Mouse (Mus musculus): Measurements from ENCODE around the gene Ube2l6. TPM values are rescaled to one million over a fixed set of nuclear protein-coding genes. Genes with fewer than 3 reads are reported as not detected.

The Ube2l6 gene
- polyA plus RNA-seq (2016; fragmentation: Nextera tagmentation; extraction: Ambion mirVana), result 37.2 and 41.6 TPM in 2 replicates

DNA sequence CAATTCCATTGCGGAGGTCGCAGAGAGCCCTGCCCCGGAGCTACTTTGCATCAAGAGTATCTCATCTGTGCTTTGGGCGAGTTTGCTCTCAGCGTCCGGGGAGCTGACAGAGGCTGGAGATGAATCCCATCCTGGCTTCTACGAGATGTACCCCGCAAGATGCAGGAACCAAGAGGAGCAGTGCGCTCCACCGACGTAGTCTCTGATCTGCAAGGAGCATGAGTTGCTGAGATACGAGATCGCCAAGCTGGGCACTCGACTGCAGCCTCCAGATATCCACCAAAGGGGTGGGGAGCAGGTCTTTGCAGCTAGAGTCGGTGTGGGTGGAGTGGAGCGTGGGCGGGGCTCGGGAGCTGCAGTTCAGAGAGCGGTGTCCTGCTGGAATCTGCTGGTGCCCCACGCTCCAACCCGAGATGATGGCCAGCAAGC is at the start of gene Ube2l6:
Ube2l6 (plus strand) TSS at position 336 of the 429 bp plus-strand sequence.
- Histone ChIP-seq H3K9me3 (peaks cover 18% of the 10 kb centered on the region), H3K4me3 (peak within 1 kb of the TSS; percentile 74), H3K36me3 (no peaks in the 10 kb centered on the region), H3K27me3 (ENCODE audit: insufficient read depth, poor library complexity, severe bottlenecking) (no peaks in the 10 kb centered on the region), H3K4me1 (replicated peaks) (peaks cover 16% of the 10 kb centered on the region), H3K27ac (peak within 1 kb of the TSS; percentile 86)
- DNase-seq (ENCODE audit: low spot score), result peak; percentile 77
- WGBS, result under 1% methylated on average over 21 of the region's 21 CpGs

DNA sequence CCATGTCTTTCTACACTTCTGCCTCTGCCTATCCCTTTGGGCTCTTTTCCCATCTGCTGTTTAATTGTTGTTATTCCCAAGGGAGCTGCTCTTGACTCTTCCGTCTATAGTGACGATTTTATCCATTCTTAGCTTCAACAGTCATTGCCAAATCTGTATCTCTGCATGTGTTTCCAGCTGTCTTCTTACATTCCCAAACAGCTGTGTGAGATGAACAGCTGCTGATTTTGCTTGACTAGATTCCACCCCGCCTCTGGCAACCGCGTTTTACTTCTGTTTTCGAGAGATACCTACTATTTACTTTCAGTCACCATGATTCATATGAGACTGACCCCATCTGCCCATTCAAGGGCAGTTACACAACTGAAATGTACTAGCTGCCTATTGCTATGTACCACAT is 48.5 kb upstream of the Ube2l6 start:
- Histone ChIP-seq H3K4me1 (replicated peaks) (0 out of 2 replicates have a peak, but pooled peaks cover 3% of the 10 kb centered on the region), H3K36me3 (no peaks in the 10 kb centered on the region), H3K9me3 (no peaks in the 10 kb centered on the region), H3K27me3 (ENCODE audit: insufficient read depth, poor library complexity, severe bottlenecking) (0 out of 2 replicates have a peak, but pooled peaks cover 8% of the 10 kb centered on the region), H3K4me3 (no peak overlapping the region), H3K27ac (no peak overlapping the region)
- no peak for DNase-seq (ENCODE audit: low spot score)
- 80% methylated on average over 6 of the region's 6 CpGs for WGBS

DNA sequence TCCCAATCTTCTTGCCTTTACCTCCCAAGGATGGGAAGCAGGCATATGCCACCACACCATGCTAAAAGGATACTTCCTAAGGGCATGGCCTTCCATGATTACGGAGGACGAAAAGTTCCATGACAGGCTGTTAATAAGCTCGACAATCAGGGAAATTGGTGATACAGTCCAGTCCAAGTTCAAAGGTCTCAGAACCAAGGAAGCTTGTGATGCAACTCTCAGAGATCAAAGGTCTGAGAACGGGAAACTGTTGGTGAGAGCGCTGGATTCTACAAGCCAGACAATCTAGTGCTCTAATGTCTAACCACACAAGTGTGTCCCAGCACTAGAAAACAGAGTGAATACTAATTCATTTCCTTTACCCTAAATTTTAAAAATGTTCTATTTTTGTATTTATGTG is 42.4 kb upstream of the Ube2l6 start:
- no peaks in the 10 kb centered on the region for H3K36me3 ChIP-seq
- H3K9me3 ChIP-seq, result no peaks in the 10 kb centered on the region
- peaks cover 14% of the 10 kb centered on the region; the same call in 1 of the 2 replicates for H3K4me1 ChIP-seq (replicated peaks)
- H3K27ac ChIP-seq, result no peak overlapping the region
- 83% methylated on average over 5 of the region's 5 CpGs for WGBS
- DNase-seq (ENCODE audit: low spot score), result no peak
- no peak overlapping the region for H3K4me3 ChIP-seq
- H3K27me3 ChIP-seq (ENCODE audit: insufficient read depth, poor library complexity, severe bottlenecking), result no peaks in the 10 kb centered on the region

DNA sequence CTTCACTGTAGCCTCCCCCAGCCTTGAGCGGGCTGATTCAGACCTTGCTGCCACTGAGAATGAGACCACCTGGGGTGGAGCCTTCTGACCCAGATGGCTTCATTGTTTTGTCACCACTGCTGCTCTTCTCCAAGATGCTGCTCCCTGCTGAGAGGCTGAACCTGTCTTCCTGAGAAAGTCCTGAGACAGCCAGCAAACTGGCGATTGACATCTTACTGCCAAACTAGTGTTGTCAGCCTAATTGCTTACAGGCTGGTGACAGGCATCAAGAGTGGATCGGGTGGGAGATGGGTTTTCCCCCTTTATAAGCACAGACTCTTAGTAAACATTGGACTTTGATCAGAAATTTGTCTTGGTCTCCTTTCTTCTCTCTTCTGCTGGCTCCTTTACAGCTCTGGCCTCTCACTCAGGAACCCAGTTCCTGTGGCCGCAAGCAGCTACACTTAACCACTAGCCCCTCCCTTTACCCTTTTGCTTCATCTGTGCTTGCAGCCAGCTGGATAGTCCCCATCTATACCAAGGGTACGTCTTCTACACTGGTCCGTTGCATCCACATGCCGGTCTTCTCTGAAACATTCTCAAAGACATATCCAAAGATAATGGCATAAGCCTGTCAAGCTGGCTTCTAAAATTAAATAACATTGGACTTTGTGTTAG is 41.5 kb upstream of the Ube2l6 start:
- WGBS, result 58% methylated on average over 7 of the region's 7 CpGs
- no peak overlapping the region for H3K4me3 ChIP-seq
- no peak for DNase-seq (ENCODE audit: low spot score)
- H3K4me1 ChIP-seq (replicated peaks), result peaks cover 14% of the 10 kb centered on the region; the same call in 1 of the 2 replicates
- H3K27ac ChIP-seq, result peak overlapping the region; percentile 23; the same call in 1 of the 2 replicates
- H3K36me3 ChIP-seq, result no peaks in the 10 kb centered on the region
- no peaks in the 10 kb centered on the region for H3K27me3 ChIP-seq (ENCODE audit: insufficient read depth, poor library complexity, severe bottlenecking)
- no peaks in the 10 kb centered on the region for H3K9me3 ChIP-seq

DNA sequence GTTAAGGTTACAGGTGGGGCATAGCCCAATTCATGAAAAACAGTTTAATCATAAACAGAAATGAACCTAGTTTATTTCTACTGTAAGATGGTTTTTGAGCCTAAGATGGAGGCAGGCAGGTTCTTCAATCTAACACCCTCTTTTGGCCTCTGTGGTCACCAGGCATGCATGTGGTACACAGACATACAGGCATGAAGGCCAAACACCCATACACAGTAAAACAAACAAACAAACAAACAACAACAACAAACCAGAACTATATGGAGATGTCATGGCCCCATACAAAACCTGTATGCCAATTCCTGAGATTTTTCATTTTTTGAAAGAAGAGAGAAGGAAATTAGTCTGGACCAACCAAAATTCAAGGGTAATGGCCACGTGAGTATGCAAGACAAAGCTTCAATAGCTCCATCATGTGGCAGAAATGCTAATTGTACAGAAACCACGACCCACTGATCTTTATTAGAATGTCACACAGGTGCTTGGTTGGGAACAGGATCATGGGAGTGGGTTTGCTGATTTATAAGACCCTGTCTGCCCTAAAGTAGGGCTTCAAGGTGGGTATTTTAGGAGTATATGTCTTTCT is 40.0 kb upstream of the Ube2l6 start:
- Histone ChIP-seq H3K4me1 (replicated peaks) (peaks cover 11% of the 10 kb centered on the region; the same call in 1 of the 2 replicates), H3K9me3 (no peaks in the 10 kb centered on the region), H3K27ac (no peak overlapping the region), H3K36me3 (no peaks in the 10 kb centered on the region), H3K27me3 (ENCODE audit: insufficient read depth, poor library complexity, severe bottlenecking) (no peaks in the 10 kb centered on the region), H3K4me3 (no peak overlapping the region)
- 2% methylated on average over 2 of the region's 2 CpGs for WGBS
- peak; percentile 23 for DNase-seq (ENCODE audit: low spot score)

DNA sequence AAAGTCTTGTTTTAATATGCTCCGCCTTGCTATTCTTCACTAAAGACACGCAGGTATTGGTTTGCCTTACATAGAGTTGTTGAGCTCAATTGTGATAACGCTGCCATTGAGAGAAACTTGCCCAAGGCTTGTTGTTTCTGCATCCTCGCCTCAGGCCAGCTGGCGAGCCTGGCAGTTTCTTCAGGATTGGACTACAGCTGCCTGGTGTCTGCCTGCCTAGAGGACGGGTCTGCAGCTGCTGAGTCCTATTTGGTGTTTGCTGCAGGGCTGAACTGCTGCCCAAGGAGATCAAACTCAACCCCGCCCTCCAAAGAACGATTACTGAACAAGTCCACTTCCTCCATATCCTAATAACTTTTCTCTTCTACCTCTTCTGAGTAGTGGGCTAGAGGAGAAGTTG is 37.9 kb upstream of the Ube2l6 start:
- WGBS, result 74% methylated on average over 8 of the region's 8 CpGs
- H3K4me1 ChIP-seq (replicated peaks), result peaks cover 11% of the 10 kb centered on the region; the same call in 1 of the 2 replicates
- DNase-seq (ENCODE audit: low spot score), result no peak
- H3K27ac ChIP-seq, result no peak overlapping the region
- no peaks in the 10 kb centered on the region for H3K9me3 ChIP-seq
- H3K36me3 ChIP-seq, result peaks cover 13% of the 10 kb centered on the region
- H3K27me3 ChIP-seq (ENCODE audit: insufficient read depth, poor library complexity, severe bottlenecking), result no peaks in the 10 kb centered on the region
- no peak overlapping the region for H3K4me3 ChIP-seq

DNA sequence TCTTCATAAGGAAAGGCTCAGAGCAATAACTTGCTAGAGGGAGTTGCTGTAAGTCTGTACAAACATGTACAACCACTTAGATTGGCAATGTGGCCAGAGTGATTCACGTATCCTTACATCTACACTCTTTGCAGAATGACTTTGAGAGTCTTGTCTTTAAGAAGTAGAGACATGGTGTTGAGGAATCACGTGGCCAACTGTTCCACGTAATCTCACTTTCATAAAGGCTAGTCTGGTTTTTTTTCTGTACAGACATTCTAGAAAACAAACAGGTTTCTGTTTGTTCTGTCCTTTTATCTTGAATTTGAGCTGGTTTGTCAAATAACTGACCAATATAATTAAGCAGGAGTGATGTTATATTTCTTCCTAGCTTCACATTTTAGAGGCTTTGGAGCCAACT is 37.3 kb upstream of the Ube2l6 start:
- Histone ChIP-seq H3K36me3 (peaks cover 13% of the 10 kb centered on the region), H3K27me3 (ENCODE audit: insufficient read depth, poor library complexity, severe bottlenecking) (no peaks in the 10 kb centered on the region), H3K4me3 (no peak overlapping the region), H3K4me1 (replicated peaks) (peaks cover 11% of the 10 kb centered on the region; the same call in 1 of the 2 replicates), H3K9me3 (no peaks in the 10 kb centered on the region), H3K27ac (no peak overlapping the region)
- 85% methylated on average over 3 of the region's 3 CpGs for WGBS
- no peak for DNase-seq (ENCODE audit: low spot score)

DNA sequence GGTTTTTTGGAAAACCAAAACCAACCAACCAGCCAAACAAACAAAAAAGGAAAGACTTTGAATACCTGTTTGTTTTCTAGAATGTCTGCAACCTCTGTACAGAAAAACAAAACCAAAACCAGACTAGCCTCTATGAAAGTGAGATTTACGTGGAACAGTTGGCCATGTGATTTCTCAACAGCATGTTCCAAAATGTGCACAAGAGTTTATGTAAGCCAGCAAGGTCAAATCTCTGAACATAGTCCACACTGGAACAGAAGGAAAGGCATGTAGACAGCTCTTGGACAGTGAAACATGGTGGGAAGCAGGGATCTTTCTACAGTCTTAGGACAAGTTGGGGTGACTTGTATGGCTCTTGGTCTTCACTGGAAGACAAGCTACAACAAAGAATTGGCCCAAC is 36.8 kb upstream of the Ube2l6 start:
- 89% methylated on average over 1 of the region's 1 CpGs for WGBS

DNA sequence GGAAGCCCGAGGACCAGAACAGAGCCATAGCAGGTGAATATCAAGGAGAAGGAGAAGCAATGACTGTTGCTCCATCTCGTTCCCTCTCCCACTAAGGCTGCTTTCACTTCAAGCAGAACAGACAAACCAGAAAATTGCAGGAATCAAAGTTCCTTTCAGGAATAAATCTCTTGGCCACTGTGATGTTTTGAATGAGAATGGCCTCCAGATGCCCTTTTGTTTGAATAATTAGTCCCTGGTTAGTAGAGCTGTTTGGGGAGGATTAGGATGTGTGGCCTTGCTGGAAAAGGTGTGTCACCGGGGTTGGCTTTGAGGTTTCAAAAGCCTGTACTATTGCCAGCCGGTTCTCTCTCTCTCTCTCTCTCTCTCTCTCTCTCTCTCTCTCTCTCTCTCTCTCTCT is 36.3 kb upstream of the Ube2l6 start:
- Histone ChIP-seq H3K27ac (no peak overlapping the region), H3K27me3 (ENCODE audit: insufficient read depth, poor library complexity, severe bottlenecking) (no peaks in the 10 kb centered on the region), H3K4me1 (replicated peaks) (peaks cover 5% of the 10 kb centered on the region; the same call in 1 of the 2 replicates), H3K4me3 (no peak overlapping the region), H3K9me3 (no peaks in the 10 kb centered on the region), H3K36me3 (peaks cover 13% of the 10 kb centered on the region)
- DNase-seq (ENCODE audit: low spot score), result no peak
- WGBS, result 56% methylated on average over 4 of the region's 4 CpGs

More for the DNA sequence above, 36.8 kb upstream of the Ube2l6 start:
- Histone ChIP-seq H3K4me1 (replicated peaks) (peaks cover 9% of the 10 kb centered on the region; the same call in 1 of the 2 replicates), H3K36me3 (peaks cover 13% of the 10 kb centered on the region), H3K27ac (no peak overlapping the region), H3K9me3 (no peaks in the 10 kb centered on the region), H3K4me3 (no peak overlapping the region), H3K27me3 (ENCODE audit: insufficient read depth, poor library complexity, severe bottlenecking) (no peaks in the 10 kb centered on the region)
- no peak for DNase-seq (ENCODE audit: low spot score)

DNA sequence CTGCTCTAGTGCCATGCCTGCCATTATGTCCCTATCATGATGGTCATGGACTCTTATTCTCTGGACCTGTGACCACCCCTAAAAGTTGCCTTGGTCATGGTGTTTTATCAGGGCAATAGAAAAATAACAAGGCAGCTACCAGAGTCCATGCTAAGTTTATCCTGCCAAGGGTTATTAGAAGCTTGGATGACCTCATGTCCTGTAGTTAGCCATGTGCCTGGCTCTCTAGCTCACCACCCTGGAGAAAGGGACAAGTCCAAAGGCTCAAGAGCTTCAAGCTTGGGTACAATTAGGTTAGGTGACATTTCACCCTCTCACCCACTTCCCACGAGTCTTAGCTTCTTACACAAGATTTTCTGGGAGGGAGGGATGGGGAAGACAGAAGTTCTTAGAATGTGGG is 35.8 kb upstream of the Ube2l6 start:
- no peak for DNase-seq (ENCODE audit: low spot score)
- 72% methylated on average over 1 of the region's 1 CpGs for WGBS
- Histone ChIP-seq H3K9me3 (no peaks in the 10 kb centered on the region), H3K4me3 (no peak overlapping the region), H3K27me3 (ENCODE audit: insufficient read depth, poor library complexity, severe bottlenecking) (no peaks in the 10 kb centered on the region), H3K36me3 (peaks cover 13% of the 10 kb centered on the region), H3K4me1 (replicated peaks) (0 out of 2 replicates have a peak, but pooled peaks cover 2% of the 10 kb centered on the region), H3K27ac (no peak overlapping the region)

DNA sequence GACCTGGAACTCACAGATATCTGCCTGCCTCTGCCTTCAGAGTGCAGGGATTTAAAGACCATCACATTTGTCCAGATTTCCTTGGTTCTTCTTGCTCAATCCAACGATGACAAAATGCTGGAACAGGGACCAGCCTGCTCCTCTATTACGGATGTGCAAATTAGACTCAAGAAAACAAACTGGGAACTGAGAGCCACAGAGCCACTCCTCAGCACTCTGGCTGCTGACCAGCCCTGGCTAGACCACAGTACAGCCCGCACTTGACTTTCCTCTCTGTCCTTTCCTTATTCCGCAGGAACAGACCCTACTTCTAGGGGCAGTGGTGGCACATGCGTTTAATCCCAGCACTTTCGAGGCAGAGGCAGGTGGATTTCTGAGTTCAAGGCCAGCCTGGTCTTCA is 28.1 kb upstream of the Ube2l6 start:
- Histone ChIP-seq H3K4me1 (replicated peaks) (peaks cover 25% of the 10 kb centered on the region), H3K27ac (no peak overlapping the region; the same call in 1 of the 2 replicates), H3K27me3 (ENCODE audit: insufficient read depth, poor library complexity, severe bottlenecking) (no peaks in the 10 kb centered on the region), H3K4me3 (no peak overlapping the region), H3K36me3 (peaks cover 4% of the 10 kb centered on the region), H3K9me3 (no peaks in the 10 kb centered on the region)
- 77% methylated on average over 6 of the region's 6 CpGs for WGBS
- no peak for DNase-seq (ENCODE audit: low spot score)

DNA sequence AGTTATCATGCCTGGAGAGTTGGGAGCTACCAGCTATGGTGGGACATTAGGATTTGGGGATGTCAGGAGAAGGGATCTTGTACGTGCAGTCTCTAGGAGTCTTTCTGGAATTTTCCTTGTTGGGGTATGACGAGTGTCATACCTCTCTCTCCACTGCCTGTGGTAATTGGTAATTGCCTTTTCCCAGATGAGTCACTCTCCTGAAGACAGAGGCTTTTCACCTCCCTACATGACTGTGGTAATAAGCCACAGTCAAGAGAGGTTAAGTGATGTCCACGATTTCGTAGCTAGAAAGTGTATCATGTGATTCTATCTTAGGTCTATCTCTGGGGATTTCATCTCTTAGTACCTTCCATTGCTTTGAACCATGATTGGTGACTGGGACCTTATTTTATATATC is 26.2 kb upstream of the Ube2l6 start:
- no peak overlapping the region for H3K4me3 ChIP-seq
- H3K27ac ChIP-seq, result no peak overlapping the region
- no peaks in the 10 kb centered on the region for H3K9me3 ChIP-seq
- 86% methylated on average over 4 of the region's 4 CpGs for WGBS
- H3K27me3 ChIP-seq (ENCODE audit: insufficient read depth, poor library complexity, severe bottlenecking), result no peaks in the 10 kb centered on the region
- peaks cover 29% of the 10 kb centered on the region for H3K4me1 ChIP-seq (replicated peaks)
- DNase-seq (ENCODE audit: low spot score), result no peak
- H3K36me3 ChIP-seq, result 0 out of 2 replicates have a peak, but pooled peaks cover 3% of the 10 kb centered on the region

DNA sequence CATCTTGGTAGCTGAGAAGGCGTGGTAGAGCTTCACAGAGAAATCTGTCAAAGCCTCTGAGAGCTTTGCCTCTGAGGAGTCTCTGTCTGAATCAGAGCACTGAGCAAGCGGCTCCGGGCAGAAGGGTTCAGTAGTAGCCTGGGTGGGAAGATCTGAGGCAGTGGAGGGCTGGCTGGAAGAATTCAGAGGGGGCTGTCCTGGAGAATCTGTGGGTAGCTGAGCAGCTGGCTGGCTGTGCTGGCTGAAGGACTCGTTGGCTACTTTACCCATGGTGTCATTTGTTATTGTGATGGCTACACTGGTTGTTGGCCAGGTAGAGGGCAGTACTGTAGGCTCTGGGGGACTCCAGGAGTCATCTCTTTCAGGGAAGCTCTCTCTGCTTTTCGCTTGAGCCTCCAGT is 25.4 kb upstream of the Ube2l6 start:
- Histone ChIP-seq H3K27ac (peak overlapping the region; percentile 87), H3K4me1 (replicated peaks) (peaks cover 29% of the 10 kb centered on the region), H3K4me3 (no peak overlapping the region)

More for the DNA sequence above, 25.4 kb upstream of the Ube2l6 start:
- DNase-seq (ENCODE audit: low spot score), result no peak
- 76% methylated on average over 5 of the region's 5 CpGs for WGBS
- Histone ChIP-seq H3K36me3 (0 out of 2 replicates have a peak, but pooled peaks cover 3% of the 10 kb centered on the region), H3K27me3 (ENCODE audit: insufficient read depth, poor library complexity, severe bottlenecking) (no peaks in the 10 kb centered on the region), H3K9me3 (no peaks in the 10 kb centered on the region)
